Mouse (Mus musculus) embryo, embryonic 11 days (tissue): ENCODE results near the gene Ralb.

Experiments used
- DNase-seq: peaks from one replicate; pipeline ENCODE4 v3.0.0-alpha.2; 2015

Gene Ralb

GRCm38 (mm10) chr1:119443591-119444350, 60.8 kb downstream of the Ralb start:
- DNase-seq, result no peak

- no peak for DNase-seq
These were observed 61.7 kb downstream of the Ralb start for GRCm38 (mm10) chr1:119442901-119443300.

GRCm38 (mm10) chr1:119438105-119438637, 66.4 kb downstream of the Ralb start:
- no peak for DNase-seq

- DNase-seq, result no peak
These were observed 67.2 kb downstream of the Ralb start for GRCm38 (mm10) chr1:119437401-119437800.

GRCm38 (mm10) chr1:119424141-119424860, 80.3 kb downstream of the Ralb start:
- DNase-seq, result no peak

GRCm38 (mm10) chr1:119423510-119423909, 81.1 kb downstream of the Ralb start:
- peak; percentile 66 for DNase-seq

- peak; percentile 36 for DNase-seq
These were observed 82.1 kb downstream of the Ralb start for GRCm38 (mm10) chr1:119422460-119423015.

- DNase-seq, result peak; percentile 61
These were observed 82.8 kb downstream of the Ralb start, which contains the start of gene Inhbb for GRCm38 (mm10) chr1:119421576-119422421. Inhbb (minus strand) TSS chr1:119422248.

GRCm38 (mm10) chr1:119420984-119421575, 83.5 kb downstream of the Ralb start:
- DNase-seq, result peak; percentile 65
